Mouse (Mus musculus) brain, embryonic 14.5 days (tissue): ENCODE measurements around the gene Rars2.

Experiments used
- CTCF ChIP-seq: fragments of 200-500 bp; IDR thresholded peaks from 2 replicates; pipeline ENCODE4 v1.5.1; 2012; ENCODE audit warnings: inconsistent platforms, mild to moderate bottlenecking, moderate library complexity, borderline replicate concordance; ENCODE audit not compliant: insufficient read depth, insufficient read length; ENCODE audit errors: extremely low read depth
- POLR2A ChIP-seq: fragments of 200-500 bp; IDR thresholded peaks from 2 replicates; pipeline ENCODE4 v1.6.1; 2012; ENCODE audit warnings: mild to moderate bottlenecking, inconsistent platforms, borderline replicate concordance; ENCODE audit not compliant: poor library complexity, insufficient read depth, insufficient read length, severe bottlenecking; ENCODE audit errors: extremely low read depth

GRCm38 (mm10) chr4:34625556-34625955 is 10.8 kb downstream of the Rars2 start:
- TF ChIP-seq CTCF: no peak
- no peak for TF ChIP-seq POLR2A
